Mouse (Mus musculus): ENCODE data around the gene Rundc1.
"Not testable (repeated sequence)": the region's sequence is repeated elsewhere in the genome, so short reads cannot be mapped to it uniquely, and the experiment has no call there.

The Rundc1 gene

GRCm38 (mm10) chr11:101467477-101468262, 42.8 kb downstream of the Rundc1 start:
- peak; percentile 77 to 80 for DNase-seq

GRCm38 (mm10) chr11:101468263-101468688, 43.4 kb downstream of the Rundc1 start:
- no peak for DNase-seq

GRCm38 (mm10) chr11:101468731-101469130, 43.8 kb downstream of the Rundc1 start:
- DNase-seq: no peak

- no peak for DNase-seq
Observed at GRCm38 (mm10) chr11:101469155-101469554, 44.3 kb downstream of the Rundc1 start.

GRCm38 (mm10) chr11:101470206-101470605, 45.3 kb downstream of the Rundc1 start:
- no peak for DNase-seq

GRCm38 (mm10) chr11:101471926-101472325, 47.0 kb downstream of the Rundc1 start:
- no peak for DNase-seq

GRCm38 (mm10) chr11:101472336-101472735, 47.5 kb downstream of the Rundc1 start:
- DNase-seq: no peak

- not testable (repeated sequence) for DNase-seq
Observed at GRCm38 (mm10) chr11:101473686-101474085, 48.8 kb downstream of the Rundc1 start.

- no peak for DNase-seq
Observed at GRCm38 (mm10) chr11:101474298-101474697, 49.4 kb downstream of the Rundc1 start.

GRCm38 (mm10) chr11:101476361-101476760, 51.5 kb downstream of the Rundc1 start:
- DNase-seq: not testable (repeated sequence)

GRCm38 (mm10) chr11:101477194-101477551, 52.3 kb downstream of the Rundc1 start:
- DNase-seq: no peak

- no peak for DNase-seq
Observed at GRCm38 (mm10) chr11:101477552-101478211, 52.8 kb downstream of the Rundc1 start.

GRCm38 (mm10) chr11:101479171-101479635, 54.3 kb downstream of the Rundc1 start:
- peak; percentile 19 to 25 for DNase-seq

GRCm38 (mm10) chr11:101480912-101481311, 56.0 kb downstream of the Rundc1 start:
- DNase-seq: no peak

GRCm38 (mm10) chr11:101483804-101484203, 58.9 kb downstream of the Rundc1 start:
- DNase-seq: no peak

- no peak for DNase-seq
Observed at GRCm38 (mm10) chr11:101484245-101484644, 59.4 kb downstream of the Rundc1 start.

GRCm38 (mm10) chr11:101484814-101485213, 59.9 kb downstream of the Rundc1 start:
- DNase-seq: no peak

Measured in lung, postnatal 4 days (tissue).